Mouse (Mus musculus): Measurements from ENCODE around the gene Nupl1. TPM values are rescaled to one million over a fixed set of nuclear protein-coding genes. Genes with fewer than 3 reads are reported as not detected.

Gene Nupl1
- total and polyA plus RNA-seq, 3 experiments: not detected

DNA sequence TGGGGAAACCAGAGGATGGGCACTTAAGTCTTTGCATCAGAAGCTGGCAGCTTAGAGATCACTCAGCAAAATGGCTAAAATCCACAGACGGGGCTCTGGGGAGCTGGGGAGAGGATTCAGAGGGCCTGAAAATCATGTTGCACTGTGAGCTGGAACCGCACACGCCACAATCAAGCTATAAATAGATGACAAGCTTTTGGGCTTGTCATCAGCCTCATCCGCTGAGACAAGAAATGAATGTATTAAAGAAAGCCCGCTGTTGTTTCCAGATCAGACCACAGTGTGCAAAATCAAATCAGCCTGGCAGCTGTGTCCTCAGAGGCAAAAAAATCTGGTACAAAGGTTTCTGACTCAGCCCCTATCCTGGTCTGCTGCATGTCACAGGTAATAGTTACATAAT, 61.5 kb downstream of the Nupl1 start:
- H3K27me3 ChIP-seq (ENCODE audit: control insufficient read depth in 1 of 2, insufficient read depth in 2 of 2, low read length in 2 of 2): no peaks in the 10 kb centered on the region
- H3K79me2 ChIP-seq (ENCODE audit: control insufficient read depth, insufficient read depth, low read length, poor library complexity): no peaks in the 10 kb centered on the region
- no peak for TF ChIP-seq NRF1 (IDR thresholded peaks at IDR 0.05; ENCODE audit: insufficient read depth, low read depth, low read length, poor library complexity, severe bottlenecking)
- no peak for TF ChIP-seq CHD1 (IDR thresholded peaks at IDR 0.05; ENCODE audit: low read depth, low read length)
- no peak for TF ChIP-seq ZMIZ1 (IDR thresholded peaks at IDR 0.05; ENCODE audit: low read depth, low read length)
- TF ChIP-seq EP300 (IDR thresholded peaks at IDR 0.05; ENCODE audit: low read depth in 1 of 2, low read length in 2 of 2): no peak
- TF ChIP-seq TCF12 (IDR thresholded peaks at IDR 0.05; ENCODE audit: low read depth, low read length): no peak
- TF ChIP-seq GATA1 (IDR thresholded peaks at IDR 0.05; ENCODE audit: low read depth, low read length): no peak
- TF ChIP-seq TAL1 (IDR thresholded peaks at IDR 0.05; ENCODE audit: low read length): no peak
- no peak for TF ChIP-seq HCFC1 (IDR thresholded peaks at IDR 0.05; ENCODE audit: low read depth, low read length)
- TF ChIP-seq MAX (IDR thresholded peaks at IDR 0.05; ENCODE audit: low read length): no peak
- TF ChIP-seq NELFE (IDR thresholded peaks at IDR 0.05; ENCODE audit: low read depth, low read length): no peak
- no peak for TF ChIP-seq MYB (IDR thresholded peaks at IDR 0.05; ENCODE audit: low read depth, low read length)
- TF ChIP-seq MAFK (IDR thresholded peaks at IDR 0.05; ENCODE audit: borderline replicate concordance, low read depth, low read length): no peak
- TF ChIP-seq SIN3A (IDR thresholded peaks at IDR 0.05; ENCODE audit: low read length): no peak
- TF ChIP-seq MEF2A (IDR thresholded peaks at IDR 0.05; ENCODE audit: extremely low read depth, insufficient replicate concordance, low read depth, low read length, poor library complexity, severe bottlenecking): no peak
- no peak for TF ChIP-seq TBP (IDR thresholded peaks at IDR 0.05; ENCODE audit: low read depth, low read length)
- no peak for TF ChIP-seq ZKSCAN1 (IDR thresholded peaks at IDR 0.05; ENCODE audit: low read depth, low read length)
- no peak for TF ChIP-seq SMC3 (IDR thresholded peaks at IDR 0.05; ENCODE audit: low read depth, low read length)
- H3K9me3 ChIP-seq (replicated peaks; ENCODE audit: insufficient read depth, low read length): no peaks in the 10 kb centered on the region
- peaks cover 5 to 8% of the 10 kb centered on the region in 2 experiments; a peak in 3 of 4 replicates for H3K4me1 ChIP-seq (ENCODE audit: control insufficient read depth in 1 of 2, insufficient read depth in 2 of 2, low read length in 2 of 2)
- H3K4me3 ChIP-seq (ENCODE audit: control insufficient read depth in 1 of 2, insufficient read depth in 1 of 2, low read depth in 2 of 2, low read length in 2 of 2): no peak overlapping the region
- no peak overlapping the region for H3K9ac ChIP-seq (ENCODE audit: control insufficient read depth, low read depth, low read length, poor library complexity, severe bottlenecking)
- no peak for DNase-seq (ENCODE audit: low read depth, low spot score)
- peaks cover 0 to 10% of the 10 kb centered on the region in 2 experiments; a peak in 2 of 4 replicates for H3K36me3 ChIP-seq (ENCODE audit: control insufficient read depth in 1 of 2, insufficient read depth in 2 of 2, low read length in 2 of 2)
- no peak overlapping the region for H3K27ac ChIP-seq (ENCODE audit: control insufficient read depth, low read depth, low read length)

DNA sequence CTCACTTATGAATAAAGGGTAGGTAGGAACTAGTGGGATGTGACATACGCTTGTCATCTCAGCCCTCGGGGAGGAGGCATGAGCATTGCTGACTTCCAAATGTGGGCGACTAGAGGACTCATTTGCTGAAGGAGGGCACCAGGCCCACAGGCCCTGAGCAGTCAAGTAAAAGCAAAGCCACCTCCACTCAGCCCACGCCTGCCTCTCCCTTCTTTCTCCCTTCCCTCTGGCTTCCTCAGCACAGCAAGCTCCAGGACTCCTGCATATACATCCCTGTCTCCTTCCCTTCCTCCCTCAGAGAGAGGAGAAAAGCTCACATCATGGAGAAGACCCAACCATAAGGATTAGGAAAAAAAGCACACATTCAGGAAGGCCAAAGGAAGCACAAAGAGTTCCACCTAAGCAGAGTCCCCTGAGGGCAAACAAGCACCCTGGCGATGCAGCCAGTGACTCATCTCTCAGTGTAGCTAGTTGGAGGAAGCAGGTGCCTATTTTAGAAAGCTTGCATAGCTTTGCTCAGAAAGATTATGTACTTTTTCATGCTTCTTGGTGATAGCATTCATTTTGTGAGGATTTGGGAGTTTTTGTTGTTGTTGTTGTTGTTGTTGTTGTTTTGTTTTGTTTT, 62.9 kb downstream of the Nupl1 start:
- no peaks in the 10 kb centered on the region for H3K36me3 ChIP-seq (ENCODE audit: control insufficient read depth in 1 of 2, insufficient read depth in 2 of 2, low read length in 2 of 2)
- no peaks in the 10 kb centered on the region for H3K27me3 ChIP-seq (ENCODE audit: control insufficient read depth in 1 of 2, insufficient read depth in 2 of 2, low read length in 2 of 2)
- no peak overlapping the region for H3K27ac ChIP-seq (ENCODE audit: control insufficient read depth, low read depth, low read length)
- DNase-seq (ENCODE audit: low read depth, low spot score): no peak
- H3K9ac ChIP-seq (ENCODE audit: control insufficient read depth, low read depth, low read length, poor library complexity, severe bottlenecking): no peak overlapping the region
- no peaks in the 10 kb centered on the region for H3K9me3 ChIP-seq (replicated peaks; ENCODE audit: insufficient read depth, low read length)
- no peak overlapping the region for H3K4me3 ChIP-seq (ENCODE audit: control insufficient read depth in 1 of 2, insufficient read depth in 1 of 2, low read depth in 2 of 2, low read length in 2 of 2)
- no peaks in the 10 kb centered on the region for H3K79me2 ChIP-seq (ENCODE audit: control insufficient read depth, insufficient read depth, low read length, poor library complexity)
- no peak for TF ChIP-seq ELF1 (IDR thresholded peaks at IDR 0.05; ENCODE audit: low read depth, low read length)
- no peak for TF ChIP-seq ZC3H11A (IDR thresholded peaks at IDR 0.05; ENCODE audit: low read depth, low read length)
- TF ChIP-seq SIN3A (IDR thresholded peaks at IDR 0.05; ENCODE audit: low read length): no peak
- TF ChIP-seq KAT2A (conservative IDR thresholded peaks at IDR 0.05; ENCODE audit: low read depth, low read length): no peak
- TF ChIP-seq POLR2AphosphoS5 (IDR thresholded peaks at IDR 0.05; ENCODE audit: borderline replicate concordance, low read depth, low read length): no peak
- TF ChIP-seq POLR2AphosphoS2 (IDR thresholded peaks at IDR 0.05; ENCODE audit: low read length): no peak
- TF ChIP-seq TAL1 (IDR thresholded peaks at IDR 0.05; ENCODE audit: low read length): no peak
- no peak for TF ChIP-seq HCFC1 (IDR thresholded peaks at IDR 0.05; ENCODE audit: low read depth, low read length)
- no peak for TF ChIP-seq ZKSCAN1 (IDR thresholded peaks at IDR 0.05; ENCODE audit: low read depth, low read length)
- TF ChIP-seq ZMIZ1 (IDR thresholded peaks at IDR 0.05; ENCODE audit: low read depth, low read length): no peak
- no peak for TF ChIP-seq MYB (IDR thresholded peaks at IDR 0.05; ENCODE audit: low read depth, low read length)
- no peak for TF ChIP-seq MEF2A (IDR thresholded peaks at IDR 0.05; ENCODE audit: extremely low read depth, insufficient replicate concordance, low read depth, low read length, poor library complexity, severe bottlenecking)
- no peak for TF ChIP-seq CTCF (IDR thresholded peaks at IDR 0.05 in 2 of 3, conservative IDR thresholded peaks at IDR 0.05 in 1 of 3; ENCODE audit: control insufficient read depth in 1 of 3, insufficient read depth in 1 of 3, low read depth in 2 of 3, low read length in 3 of 3, poor library complexity in 1 of 3, severe bottlenecking in 1 of 3)
- no peak for TF ChIP-seq GATA1 (IDR thresholded peaks at IDR 0.05; ENCODE audit: low read depth, low read length)
- no peak for TF ChIP-seq USF2 (IDR thresholded peaks at IDR 0.05; ENCODE audit: borderline replicate concordance in 1 of 2, insufficient read depth in 1 of 2, low read depth in 1 of 2, low read length in 2 of 2)
- no peak for TF ChIP-seq UBTF (IDR thresholded peaks at IDR 0.05; ENCODE audit: borderline replicate concordance, insufficient read depth, low read depth, low read length)
- no peaks in the 10 kb centered on the region for H3K4me1 ChIP-seq (ENCODE audit: control insufficient read depth in 1 of 2, insufficient read depth in 2 of 2, low read length in 2 of 2)
